Mouse (Mus musculus): Measurements from ENCODE around the gene Tcf7l1. TPM values are rescaled to one million over a fixed set of nuclear protein-coding genes. Genes with fewer than 3 reads are reported as not detected.

Tcf7l1 gene
- polyA plus RNA-seq, 1 experiment from 2014 or later, result 31.5 TPM

- WGBS, result 68% methylated on average over 15 of the region's 15 CpGs
- no peak overlapping the region for H3K4me2 ChIP-seq (replicated peaks; ENCODE audit: low read depth, low read length)
Measured at GRCm38 (mm10) chr6:72723731-72724385, 65.2 kb downstream of the Tcf7l1 start.

DNA sequence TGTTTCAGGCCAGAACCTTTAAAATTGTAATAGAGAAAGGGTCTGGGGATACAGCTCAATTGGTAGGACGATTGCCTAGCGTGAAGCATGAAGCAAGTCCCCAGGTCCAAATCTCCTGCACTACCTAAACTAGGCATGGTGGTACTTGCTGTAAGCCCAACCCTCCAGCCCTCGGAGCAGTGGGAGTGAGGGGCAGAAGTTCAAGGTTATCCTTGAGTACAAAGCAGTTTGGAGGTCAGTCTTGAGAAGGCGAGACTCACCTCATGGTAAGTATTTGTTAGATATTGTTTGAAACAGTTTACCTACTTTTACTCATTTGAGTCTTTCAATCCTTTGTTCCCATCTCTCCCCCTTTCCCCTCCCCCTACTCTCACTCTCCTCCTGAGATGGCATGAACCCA, 65.9 kb downstream of the Tcf7l1 start:
- WGBS, result 86% methylated on average over 4 of the region's 4 CpGs
- Histone ChIP-seq H3K4me3 (ENCODE audit: low read length) (no peak overlapping the region), H3K4me2 (replicated peaks; ENCODE audit: low read depth, low read length) (no peak overlapping the region)

More at GRCm38 (mm10) chr6:72723731-72724385, 65.2 kb downstream of the Tcf7l1 start:
- no peaks in the 10 kb centered on the region for H3K9me3 ChIP-seq (ENCODE audit: low read length)
- no peak overlapping the region for H3K9ac ChIP-seq (replicated peaks; ENCODE audit: low read length)
- H3K4me3 ChIP-seq (ENCODE audit: low read length), result no peak overlapping the region
- H3K36me3 ChIP-seq (ENCODE audit: insufficient read depth, low read length), result no peaks in the 10 kb centered on the region
- ATAC-seq (ENCODE audit: low FRiP score, low TSS enrichment), result no peak
- peaks cover 40% of the 10 kb centered on the region for H3K4me1 ChIP-seq (ENCODE audit: insufficient read depth, low read length)
- no peaks in the 10 kb centered on the region for H3K27me3 ChIP-seq (ENCODE audit: insufficient read depth, low read length)
- peak overlapping the region; percentile 56 for H3K27ac ChIP-seq (ENCODE audit: low read length)

DNA sequence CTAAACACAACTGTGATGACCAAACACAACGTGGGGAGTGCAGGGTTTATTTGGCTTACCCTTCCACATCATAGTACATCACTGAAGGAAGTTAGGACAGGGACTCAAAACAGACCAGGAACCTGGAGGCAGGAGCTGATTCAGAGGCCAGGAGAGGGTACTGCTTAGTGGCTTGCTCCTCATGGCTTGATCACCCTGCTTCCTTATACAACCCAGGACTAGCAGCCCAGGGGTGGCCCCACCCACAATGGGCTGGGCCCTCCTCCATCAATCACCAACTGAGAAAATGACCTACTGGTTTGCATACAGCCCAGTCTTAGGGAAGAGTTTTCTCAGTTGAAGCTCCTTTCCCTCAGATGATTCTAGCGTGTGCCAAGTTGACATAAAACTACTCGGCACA, 68.2 kb downstream of the Tcf7l1 start:
- Histone ChIP-seq H3K9me3 (ENCODE audit: low read length) (no peaks in the 10 kb centered on the region), H3K4me3 (ENCODE audit: low read length) (no peak overlapping the region), H3K36me3 (ENCODE audit: insufficient read depth, low read length) (peaks cover 7% of the 10 kb centered on the region), H3K4me1 (ENCODE audit: insufficient read depth, low read length) (peaks cover 23% of the 10 kb centered on the region), H3K27me3 (ENCODE audit: insufficient read depth, low read length) (no peaks in the 10 kb centered on the region), H3K9ac (replicated peaks; ENCODE audit: low read length) (no peak overlapping the region), H3K4me2 (replicated peaks; ENCODE audit: low read depth, low read length) (no peak overlapping the region), H3K27ac (ENCODE audit: low read length) (no peak overlapping the region)
- no peak for ATAC-seq (ENCODE audit: low FRiP score, low TSS enrichment)
- 86% methylated on average over 3 of the region's 3 CpGs for WGBS

More for the DNA sequence above, 65.9 kb downstream of the Tcf7l1 start:
- no peak overlapping the region for H3K9ac ChIP-seq (replicated peaks; ENCODE audit: low read length)
- H3K27ac ChIP-seq (ENCODE audit: low read length), result no peak overlapping the region
- H3K4me1 ChIP-seq (ENCODE audit: insufficient read depth, low read length), result peaks cover 34% of the 10 kb centered on the region
- no peak for ATAC-seq (ENCODE audit: low FRiP score, low TSS enrichment)
- H3K36me3 ChIP-seq (ENCODE audit: insufficient read depth, low read length), result no peaks in the 10 kb centered on the region
- no peaks in the 10 kb centered on the region for H3K27me3 ChIP-seq (ENCODE audit: insufficient read depth, low read length)
- H3K9me3 ChIP-seq (ENCODE audit: low read length), result no peaks in the 10 kb centered on the region

DNA sequence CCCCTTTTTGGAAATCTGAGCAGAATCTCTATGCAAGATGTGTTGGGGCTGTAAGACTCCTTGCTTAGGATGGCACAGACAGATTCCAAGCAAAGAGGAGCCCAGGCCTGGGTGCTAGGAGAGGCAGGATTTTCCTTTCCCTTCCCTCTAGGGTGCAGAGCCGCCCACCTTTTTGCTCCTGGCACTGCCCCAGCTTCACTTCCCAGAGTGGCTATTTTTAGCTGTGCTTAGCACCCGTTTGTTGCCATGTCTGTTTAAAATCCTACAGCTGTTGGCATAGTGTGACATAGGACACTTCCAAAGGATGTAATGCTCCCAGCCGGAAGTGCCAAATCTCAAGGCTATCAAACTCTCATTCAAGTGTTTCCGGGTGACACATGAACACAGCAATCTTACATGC, 74.3 kb downstream of the Tcf7l1 start:
- no peak overlapping the region; the same call in 1 of the 2 replicates for H3K9ac ChIP-seq (replicated peaks; ENCODE audit: low read length)
- peaks cover 46% of the 10 kb centered on the region for H3K4me1 ChIP-seq (ENCODE audit: insufficient read depth, low read length)
- H3K27ac ChIP-seq (ENCODE audit: low read length), result peak overlapping the region; percentile 78
- no peaks in the 10 kb centered on the region for H3K27me3 ChIP-seq (ENCODE audit: insufficient read depth, low read length)
- 8% methylated on average over 4 of the region's 4 CpGs for WGBS
- no peak overlapping the region for H3K4me2 ChIP-seq (replicated peaks; ENCODE audit: low read depth, low read length)
- H3K36me3 ChIP-seq (ENCODE audit: insufficient read depth, low read length), result peaks cover 7% of the 10 kb centered on the region
- no peak overlapping the region for H3K4me3 ChIP-seq (ENCODE audit: low read length)
- no peaks in the 10 kb centered on the region for H3K9me3 ChIP-seq (ENCODE audit: low read length)
- ATAC-seq (ENCODE audit: low FRiP score, low TSS enrichment), result peak; percentile 72

DNA sequence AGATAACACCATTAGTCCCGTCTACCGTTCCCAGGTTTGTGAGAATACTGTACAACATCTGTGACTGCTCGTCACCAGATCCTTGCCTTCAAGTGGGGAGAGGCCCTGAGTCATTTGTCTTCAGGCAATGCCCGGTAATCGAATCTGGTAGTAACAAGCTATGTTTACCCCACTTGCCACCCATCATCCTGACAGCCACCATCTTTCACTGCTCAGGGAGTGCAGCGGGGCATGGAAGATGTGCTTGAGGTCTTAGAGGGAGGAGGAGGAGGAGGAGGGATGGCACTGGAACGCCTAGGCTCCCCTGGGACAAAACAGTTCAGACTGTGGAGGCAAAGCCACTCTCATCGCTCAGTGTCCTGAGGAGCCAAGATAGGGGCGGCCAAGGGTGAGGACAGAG, 74.8 kb downstream of the Tcf7l1 start:
- ATAC-seq (ENCODE audit: low FRiP score, low TSS enrichment), result peak; percentile 82
- H3K4me3 ChIP-seq (ENCODE audit: low read length), result no peak overlapping the region
- 21% methylated on average over 9 of the region's 9 CpGs for WGBS
- no peak overlapping the region; the same call in 1 of the 2 replicates for H3K9ac ChIP-seq (replicated peaks; ENCODE audit: low read length)
- peaks cover 46% of the 10 kb centered on the region for H3K4me1 ChIP-seq (ENCODE audit: insufficient read depth, low read length)
- peaks cover 7% of the 10 kb centered on the region for H3K36me3 ChIP-seq (ENCODE audit: insufficient read depth, low read length)
- peak overlapping the region; percentile 78 for H3K27ac ChIP-seq (ENCODE audit: low read length)
- no peaks in the 10 kb centered on the region for H3K9me3 ChIP-seq (ENCODE audit: low read length)
- no peak overlapping the region for H3K4me2 ChIP-seq (replicated peaks; ENCODE audit: low read depth, low read length)
- no peaks in the 10 kb centered on the region for H3K27me3 ChIP-seq (ENCODE audit: insufficient read depth, low read length)

DNA sequence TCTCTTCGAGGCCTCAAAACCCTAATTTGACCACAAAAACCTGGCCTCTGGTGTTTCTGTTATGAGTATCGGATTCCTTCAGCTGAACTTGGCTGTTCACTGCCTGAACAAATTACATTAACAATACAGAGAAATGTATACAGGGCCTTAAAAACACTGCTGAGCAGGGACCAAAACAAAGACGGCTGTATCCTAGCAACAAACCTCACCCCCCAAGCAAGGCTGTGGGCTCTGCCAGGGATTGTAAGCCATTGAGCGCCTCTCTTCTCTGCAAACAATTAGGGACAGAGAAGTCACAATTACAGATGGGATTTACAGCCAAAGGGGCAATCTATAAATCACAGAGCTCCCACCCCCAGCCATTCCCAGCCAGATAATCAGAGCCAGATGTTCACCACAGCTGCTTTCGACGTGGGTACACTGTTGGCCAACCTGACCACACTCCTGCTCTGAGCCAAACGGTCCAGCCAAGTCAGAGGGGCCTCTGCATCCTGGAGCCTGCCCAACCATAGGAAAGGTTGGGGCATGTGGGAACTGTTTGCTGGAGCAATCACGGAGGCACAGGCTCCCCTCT, 77.5 kb downstream of the Tcf7l1 start:
- H3K27me3 ChIP-seq (ENCODE audit: insufficient read depth, low read length), result no peaks in the 10 kb centered on the region
- peak overlapping the region; percentile 9; the same call in 1 of the 2 replicates for H3K27ac ChIP-seq (ENCODE audit: low read length)
- H3K4me3 ChIP-seq (ENCODE audit: low read length), result no peak overlapping the region
- H3K9me3 ChIP-seq (ENCODE audit: low read length), result no peaks in the 10 kb centered on the region
- no peak overlapping the region for H3K4me2 ChIP-seq (replicated peaks; ENCODE audit: low read depth, low read length)
- 14% methylated on average over 8 of the region's 8 CpGs for WGBS
- no peaks in the 10 kb centered on the region for H3K36me3 ChIP-seq (ENCODE audit: insufficient read depth, low read length)
- peaks cover 46% of the 10 kb centered on the region for H3K4me1 ChIP-seq (ENCODE audit: insufficient read depth, low read length)
- peak; percentile 33; the same call in 1 of the 2 replicates for ATAC-seq (ENCODE audit: low FRiP score, low TSS enrichment)
- H3K9ac ChIP-seq (replicated peaks; ENCODE audit: low read length), result no peak overlapping the region

DNA sequence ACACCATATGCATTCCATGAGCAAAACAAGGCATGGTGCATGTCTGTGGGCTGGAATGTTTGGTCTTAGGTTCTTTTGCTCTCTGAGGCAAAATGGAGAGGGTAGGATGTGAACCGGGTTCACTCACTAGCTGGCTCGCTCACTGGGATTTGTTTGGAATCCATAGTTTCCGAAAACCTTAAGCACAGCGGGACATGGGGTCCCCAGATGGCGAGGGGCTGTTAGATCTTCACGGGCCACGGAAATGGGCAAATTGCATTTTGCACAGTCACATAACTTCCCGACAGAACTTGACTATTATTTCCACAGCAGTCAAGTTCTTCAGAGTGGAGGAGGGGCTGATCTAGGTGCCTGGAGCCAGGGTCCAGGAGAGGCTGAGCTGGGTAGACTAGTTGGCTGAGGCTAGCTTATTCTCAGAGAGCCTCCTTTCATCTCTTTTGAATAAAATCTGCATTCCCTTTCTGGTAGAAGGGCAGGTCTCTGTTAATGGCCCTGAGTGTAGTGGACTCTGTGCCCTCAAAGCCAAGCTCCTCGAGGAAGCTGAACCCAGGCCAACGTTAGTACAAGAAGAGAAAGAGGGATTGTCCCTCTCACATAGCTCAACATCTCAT, 78.1 kb downstream of the Tcf7l1 start:
- Histone ChIP-seq H3K27ac (ENCODE audit: low read length) (peak overlapping the region; percentile 9; the same call in 1 of the 2 replicates), H3K4me1 (ENCODE audit: insufficient read depth, low read length) (peaks cover 46% of the 10 kb centered on the region)
- 60% methylated on average over 10 of the region's 10 CpGs for WGBS

GRCm38 (mm10) chr6:72699467-72700126, 89.5 kb downstream of the Tcf7l1 start:
- Histone ChIP-seq H3K4me1 (ENCODE audit: insufficient read depth, low read length) (peaks cover 33% of the 10 kb centered on the region), H3K27me3 (ENCODE audit: insufficient read depth, low read length) (no peaks in the 10 kb centered on the region), H3K9ac (replicated peaks; ENCODE audit: low read length) (no peak overlapping the region), H3K9me3 (ENCODE audit: low read length) (no peaks in the 10 kb centered on the region), H3K4me3 (ENCODE audit: low read length) (no peak overlapping the region), H3K4me2 (replicated peaks; ENCODE audit: low read depth, low read length) (no peak overlapping the region), H3K27ac (ENCODE audit: low read length) (no peak overlapping the region), H3K36me3 (ENCODE audit: insufficient read depth, low read length) (no peaks in the 10 kb centered on the region; the same call in 1 of the 2 replicates)
- no peak for ATAC-seq (ENCODE audit: low FRiP score, low TSS enrichment)
- 71% methylated on average over 5 of the region's 5 CpGs for WGBS

More for the DNA sequence above, 78.1 kb downstream of the Tcf7l1 start:
- Histone ChIP-seq H3K9me3 (ENCODE audit: low read length) (no peaks in the 10 kb centered on the region), H3K9ac (replicated peaks; ENCODE audit: low read length) (no peak overlapping the region), H3K27me3 (ENCODE audit: insufficient read depth, low read length) (no peaks in the 10 kb centered on the region), H3K4me2 (replicated peaks; ENCODE audit: low read depth, low read length) (no peak overlapping the region), H3K4me3 (ENCODE audit: low read length) (no peak overlapping the region), H3K36me3 (ENCODE audit: insufficient read depth, low read length) (no peaks in the 10 kb centered on the region)
- no peak for ATAC-seq (ENCODE audit: low FRiP score, low TSS enrichment)

DNA sequence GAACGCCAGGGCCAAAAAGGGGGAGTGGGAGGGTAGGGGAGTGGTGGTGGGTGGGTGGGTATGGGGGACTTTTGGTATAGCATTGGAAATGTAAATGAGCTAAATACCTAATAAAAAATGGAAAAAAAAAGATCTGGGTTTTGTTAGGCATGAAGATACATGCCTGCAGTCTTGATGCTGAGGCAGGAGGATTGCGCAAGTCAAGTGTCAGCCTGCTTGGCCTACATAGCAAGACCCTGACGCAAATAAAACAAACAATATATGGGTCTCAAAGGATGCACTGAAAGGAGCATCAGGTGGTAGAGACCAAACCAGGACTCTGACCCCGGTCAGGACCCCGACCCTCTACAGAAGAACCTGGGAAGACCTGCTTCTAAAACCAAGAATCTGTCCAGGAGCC, 90.5 kb downstream of the Tcf7l1 start:
- WGBS, result 97% methylated on average over 5 of the region's 5 CpGs

More for the DNA sequence above, 90.5 kb downstream of the Tcf7l1 start:
- no peak overlapping the region for H3K4me3 ChIP-seq (ENCODE audit: low read length)
- H3K36me3 ChIP-seq (ENCODE audit: insufficient read depth, low read length), result no peaks in the 10 kb centered on the region; the same call in 1 of the 2 replicates
- no peak for ATAC-seq (ENCODE audit: low FRiP score, low TSS enrichment)
- no peaks in the 10 kb centered on the region for H3K9me3 ChIP-seq (ENCODE audit: low read length)
- H3K27me3 ChIP-seq (ENCODE audit: insufficient read depth, low read length), result no peaks in the 10 kb centered on the region
- H3K4me1 ChIP-seq (ENCODE audit: insufficient read depth, low read length), result peaks cover 44% of the 10 kb centered on the region
- no peak overlapping the region for H3K9ac ChIP-seq (replicated peaks; ENCODE audit: low read length)
- no peak overlapping the region for H3K4me2 ChIP-seq (replicated peaks; ENCODE audit: low read depth, low read length)
- H3K27ac ChIP-seq (ENCODE audit: low read length), result no peak overlapping the region
